5 mouse cellular contexts compared by ENCODE assay signal in the genomic region with DNA sequence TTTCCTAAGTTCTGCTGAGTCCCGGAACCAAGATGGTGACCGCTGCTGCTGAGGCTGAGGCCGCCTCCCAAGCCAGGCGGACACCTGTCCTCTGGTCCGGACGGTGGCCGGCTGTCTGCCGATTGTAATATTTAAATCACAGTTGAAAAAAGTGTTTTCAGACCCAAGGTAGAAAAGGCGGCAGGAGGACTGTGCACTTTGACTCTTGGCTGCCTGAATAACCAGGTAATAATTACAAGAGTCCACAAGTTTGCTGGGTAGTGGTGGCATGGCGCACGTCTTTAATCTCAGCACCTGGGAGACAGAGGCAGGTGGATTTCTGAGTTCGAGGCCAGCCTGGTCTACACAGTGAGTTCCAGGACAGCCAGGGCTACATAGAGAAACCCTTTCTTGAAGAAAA.
DNase-seq lines count a peak whose midpoint lies in the region; ATAC-seq lines count a peak whose summit lies in the region.
"Not testable (repeated sequence)": the region's sequence is repeated elsewhere in the genome, so short reads cannot be mapped to it uniquely, and the experiment has no call there.

No protein-coding gene starts in this region.

- H3K27me3 ChIP-seq in midbrain, embryonic 11.5 days (ENCODE audit: control insufficient read depth, insufficient read depth, low read length): not testable (repeated sequence)

- H3K9ac ChIP-seq in midbrain, embryonic 11.5 days (ENCODE audit: low read length): not testable (repeated sequence)

- DNase-seq in kidney, adult 11 months: peak; percentile 23
- DNase-seq in kidney, adult 8-10 months: peak; percentile 18 to 29
- DNase-seq in kidney, postnatal 36 days: peak; percentile 4 to 17
- DNase-seq in midbrain, embryonic 11.5 days (ENCODE audit: low spot score, missing footprints): peak; percentile 12
- peak; percentile 30 for DNase-seq in yolk sac, embryonic 10.5 days (ENCODE audit: low spot score)

- not testable (repeated sequence) for H3K9me3 ChIP-seq in midbrain, embryonic 11.5 days (ENCODE audit: control insufficient read depth, low read length)

- H3K4me1 ChIP-seq in midbrain, embryonic 11.5 days (ENCODE audit: control insufficient read depth, insufficient read depth, low read length): not testable (repeated sequence)

- H3K27ac ChIP-seq in midbrain, embryonic 11.5 days (ENCODE audit: low read depth, low read length): not testable (repeated sequence)

- not testable (repeated sequence) for ATAC-seq in midbrain, embryonic 11.5 days (ENCODE audit: low FRiP score)

- H3K36me3 ChIP-seq in midbrain, embryonic 11.5 days (ENCODE audit: control insufficient read depth, insufficient read depth, low read length): not testable (repeated sequence)

- H3K4me2 ChIP-seq in midbrain, embryonic 11.5 days: not testable (repeated sequence)

- WGBS in midbrain, embryonic 11.5 days: 94% methylated on average over 10 of the region's 12 CpGs

- H3K4me3 ChIP-seq in midbrain, embryonic 11.5 days (ENCODE audit: low read depth, low read length): not testable (repeated sequence)
